Mouse (Mus musculus) midbrain, embryonic 15.5 days (tissue): ENCODE results near the gene Oser1. TPM values are rescaled to one million over a fixed set of nuclear protein-coding genes. Genes with fewer than 3 reads are reported as not detected.
A peak's percentile ranks its signal among the peaks of the same experiment; 100 is the strongest.

Experiments
- ATAC-seq: fragments of 200-750 bp; cut with Nextera tagmentation; replicated peaks from 2 replicates; pipeline ENCODE4 v1.8.0; 2017; ENCODE audit warnings: moderate TSS enrichment
- H3K27ac ChIP-seq: fragments of 300-500 bp; sonication (generic); 2 replicates; pipeline ENCODE4 v1.5.1; 2015; ENCODE audit warnings: mild to moderate bottlenecking, inconsistent platforms
- H3K27me3 ChIP-seq: fragments of 300-500 bp; sonication (generic); replicated peaks from 2 replicates; pipeline ENCODE4 v1.6.1; 2015; ENCODE audit warnings: inconsistent platforms
- H3K36me3 ChIP-seq: fragments of 300-500 bp; sonication (generic); replicated peaks from 2 replicates; pipeline ENCODE4 v1.6.1; 2015; ENCODE audit warnings: inconsistent platforms
- H3K4me1 ChIP-seq: fragments of 300-500 bp; sonication (generic); 2 replicates; pipeline ENCODE4 v1.6.1; 2015; ENCODE audit warnings: inconsistent platforms
- H3K4me2 ChIP-seq: fragments of 300-500 bp; sonication (generic); 2 replicates; pipeline ENCODE4 v1.6.1; 2015; ENCODE audit warnings: inconsistent platforms, mild to moderate bottlenecking, moderate library complexity
- H3K4me3 ChIP-seq: fragments of 300-500 bp; sonication (generic); 2 replicates; pipeline ENCODE4 v1.5.1; 2015; ENCODE audit warnings: mild to moderate bottlenecking, inconsistent platforms
- H3K9ac ChIP-seq: fragments of 300-500 bp; sonication (generic); 2 replicates; pipeline ENCODE4 v1.6.1; 2015; ENCODE audit warnings: mild to moderate bottlenecking, inconsistent platforms
- H3K9me3 ChIP-seq: fragments of 300-500 bp; sonication (generic); 2 replicates; pipeline ENCODE4 v1.6.1; 2016; ENCODE audit warnings: inconsistent platforms
- WGBS: fragments of 180-500 bp; shearing (Covaris S2); methylation state at CpG from one replicate; pipeline ENCODE4 v1.1.7; 2015; ENCODE audit warnings: mixed read lengths; 5-methylcytosine and 5-hydroxymethylcytosine counted together
- polyA plus RNA-seq: library from polyadenylated mRNA; unstranded; fragments of >200 nt; fragmentation: Nextera tagmentation; extraction: Ambion mirVana; gene quantifications from 2 replicates; pipeline ENCODE4 v1.2.1, GENCODE M21; 2015

Oser1 gene
- polyA plus RNA-seq, 1 experiment from 2014 or later: 73.1 TPM

DNA sequence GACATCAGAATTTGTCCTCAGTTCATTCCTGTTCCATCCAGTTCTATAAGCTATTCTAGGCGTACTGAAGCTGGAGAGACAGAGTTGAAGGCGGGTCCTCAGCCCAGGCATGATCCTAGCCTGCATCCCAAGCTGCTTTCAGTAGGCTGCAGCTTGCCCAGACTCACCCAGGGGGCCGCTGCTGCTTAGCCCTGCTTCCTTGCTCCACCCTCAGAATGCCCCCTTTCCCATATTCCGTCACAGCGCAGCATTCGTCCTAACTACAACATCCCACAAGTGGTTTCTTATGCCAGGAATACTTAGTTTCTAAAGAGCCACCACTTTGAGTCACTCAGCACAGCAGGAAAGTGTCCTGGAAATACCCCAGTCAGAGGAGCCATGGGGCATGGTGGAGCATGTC, 29.5 kb downstream of the Oser1 start:
- ATAC-seq: no peak
- no peaks in the 10 kb centered on the region for H3K36me3 ChIP-seq
- H3K4me1 ChIP-seq: no peaks in the 10 kb centered on the region
- no peaks in the 10 kb centered on the region for H3K27me3 ChIP-seq
- no peak overlapping the region for H3K4me2 ChIP-seq
- WGBS: 72% methylated on average over 6 of the region's 6 CpGs
- no peak overlapping the region for H3K4me3 ChIP-seq
- H3K27ac ChIP-seq: no peak overlapping the region
- no peaks in the 10 kb centered on the region for H3K9me3 ChIP-seq
- no peak overlapping the region for H3K9ac ChIP-seq

DNA sequence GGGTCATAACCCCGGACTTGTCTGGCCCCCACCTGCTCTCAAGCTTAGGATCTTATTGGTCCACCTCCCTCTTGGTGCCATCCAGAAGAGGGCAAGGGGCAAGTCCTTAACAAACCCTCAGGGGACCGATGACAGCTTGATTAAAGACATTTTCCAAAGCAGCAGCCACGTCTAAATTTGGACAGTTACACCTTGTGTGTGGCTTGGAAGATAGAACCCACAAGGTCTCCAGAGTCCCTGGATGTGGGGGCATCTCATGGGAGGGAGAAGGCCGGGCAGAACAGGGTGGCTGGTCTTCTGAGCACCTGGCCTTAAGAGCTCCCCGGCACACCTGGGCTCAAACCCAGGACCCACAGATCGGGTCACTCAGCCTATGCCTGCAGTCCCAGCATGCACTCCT, 30.5 kb downstream of the Oser1 start:
- WGBS: 66% methylated on average over 6 of the region's 6 CpGs
- no peak overlapping the region for H3K27ac ChIP-seq
- H3K4me3 ChIP-seq: no peak overlapping the region
- H3K36me3 ChIP-seq: no peaks in the 10 kb centered on the region
- H3K27me3 ChIP-seq: no peaks in the 10 kb centered on the region
- no peaks in the 10 kb centered on the region for H3K9me3 ChIP-seq
- ATAC-seq: no peak
- no peak overlapping the region for H3K4me2 ChIP-seq
- H3K4me1 ChIP-seq: no peaks in the 10 kb centered on the region
- H3K9ac ChIP-seq: no peak overlapping the region

GRCm38 (mm10) chr2:163393241-163393640, 31.3 kb downstream of the Oser1 start:
- Histone ChIP-seq H3K27me3 (no peaks in the 10 kb centered on the region), H3K4me2 (no peak overlapping the region), H3K27ac (no peak overlapping the region), H3K4me1 (no peaks in the 10 kb centered on the region), H3K4me3 (no peak overlapping the region), H3K9me3 (no peaks in the 10 kb centered on the region), H3K9ac (no peak overlapping the region), H3K36me3 (no peaks in the 10 kb centered on the region)
- WGBS: 90% methylated on average over 10 of the region's 10 CpGs
- no peak for ATAC-seq

DNA sequence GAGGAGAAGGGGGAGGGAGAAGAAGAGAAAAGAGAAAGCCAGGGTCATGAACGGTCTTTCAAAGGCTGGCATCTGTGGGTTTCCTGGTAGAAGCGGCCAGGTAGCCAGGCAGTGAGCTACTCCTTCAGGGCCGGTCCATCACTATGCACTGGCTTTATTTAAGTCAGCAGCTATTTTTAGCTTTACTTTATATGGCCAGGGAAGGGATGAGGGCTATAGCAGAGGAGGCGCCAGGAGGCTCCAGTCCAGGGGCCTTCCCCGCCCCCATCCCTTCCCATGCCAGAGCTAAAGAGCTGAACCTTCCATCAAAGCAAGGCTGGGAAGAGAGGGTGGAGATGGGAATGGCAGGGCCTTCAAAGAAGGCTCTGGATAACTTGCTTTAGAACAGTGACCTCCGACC, 32.1 kb downstream of the Oser1 start:
- H3K9me3 ChIP-seq: no peaks in the 10 kb centered on the region
- whole genome bisulfite sequencing: 81% methylated on average over 6 of the region's 6 CpGs
- H3K9ac ChIP-seq: no peak overlapping the region
- no peak overlapping the region for H3K4me3 ChIP-seq
- H3K36me3 ChIP-seq: no peaks in the 10 kb centered on the region
- no peaks in the 10 kb centered on the region for H3K4me1 ChIP-seq
- H3K27ac ChIP-seq: no peak overlapping the region
- no peak for ATAC-seq
- no peak overlapping the region for H3K4me2 ChIP-seq
- no peaks in the 10 kb centered on the region for H3K27me3 ChIP-seq

GRCm38 (mm10) chr2:163386423-163387190, 37.9 kb downstream of the Oser1 start:
- Histone ChIP-seq H3K4me3 (no peak overlapping the region), H3K27me3 (no peaks in the 10 kb centered on the region), H3K36me3 (no peaks in the 10 kb centered on the region), H3K4me1 (no peaks in the 10 kb centered on the region), H3K4me2 (no peak overlapping the region), H3K9me3 (no peaks in the 10 kb centered on the region), H3K9ac (no peak overlapping the region), H3K27ac (no peak overlapping the region)
- 84% methylated on average over 15 of the region's 15 CpGs for WGBS
- ATAC-seq: no peak

GRCm38 (mm10) chr2:163385126-163385525, 39.4 kb downstream of the Oser1 start:
- H3K4me2 ChIP-seq: no peak overlapping the region
- WGBS: 88% methylated on average over 6 of the region's 6 CpGs
- ATAC-seq: no peak
- H3K4me1 ChIP-seq: no peaks in the 10 kb centered on the region
- no peak overlapping the region for H3K9ac ChIP-seq
- H3K4me3 ChIP-seq: no peak overlapping the region
- H3K27me3 ChIP-seq: no peaks in the 10 kb centered on the region
- no peak overlapping the region for H3K27ac ChIP-seq
- no peaks in the 10 kb centered on the region for H3K9me3 ChIP-seq
- no peaks in the 10 kb centered on the region for H3K36me3 ChIP-seq

- 82% methylated on average over 8 of the region's 8 CpGs for WGBS
- H3K36me3 ChIP-seq: no peaks in the 10 kb centered on the region
Measured at GRCm38 (mm10) chr2:163381246-163381645, 43.3 kb downstream of the Oser1 start.

GRCm38 (mm10) chr2:163379366-163379765, 45.1 kb downstream of the Oser1 start:
- H3K9me3 ChIP-seq: no peaks in the 10 kb centered on the region
- no peak overlapping the region for H3K9ac ChIP-seq
- 81% methylated on average over 5 of the region's 5 CpGs for WGBS
- no peak overlapping the region for H3K4me2 ChIP-seq
- no peaks in the 10 kb centered on the region for H3K4me1 ChIP-seq
- H3K27ac ChIP-seq: no peak overlapping the region
- H3K27me3 ChIP-seq: peaks cover 26% of the 10 kb centered on the region
- H3K4me3 ChIP-seq: no peak overlapping the region
- no peaks in the 10 kb centered on the region for H3K36me3 ChIP-seq
- no peak for ATAC-seq

More at GRCm38 (mm10) chr2:163381246-163381645, 43.3 kb downstream of the Oser1 start:
- Histone ChIP-seq H3K27ac (no peak overlapping the region), H3K27me3 (peaks cover 7% of the 10 kb centered on the region), H3K9ac (no peak overlapping the region), H3K4me2 (no peak overlapping the region), H3K4me3 (no peak overlapping the region), H3K4me1 (no peaks in the 10 kb centered on the region), H3K9me3 (no peaks in the 10 kb centered on the region)
- no peak for ATAC-seq

GRCm38 (mm10) chr2:163376082-163376481, 48.4 kb downstream of the Oser1 start:
- no peaks in the 10 kb centered on the region for H3K9me3 ChIP-seq
- peak overlapping the region; percentile 33 for H3K4me2 ChIP-seq
- H3K9ac ChIP-seq: no peak overlapping the region
- no peak overlapping the region for H3K27ac ChIP-seq
- no peaks in the 10 kb centered on the region for H3K4me1 ChIP-seq
- WGBS: 37% methylated on average over 32 of the region's 33 CpGs
- no peak for ATAC-seq
- H3K27me3 ChIP-seq: peaks cover 29% of the 10 kb centered on the region
- no peak overlapping the region for H3K4me3 ChIP-seq
- H3K36me3 ChIP-seq: no peaks in the 10 kb centered on the region

- Histone ChIP-seq H3K27ac (no peak overlapping the region), H3K9ac (no peak overlapping the region), H3K9me3 (no peaks in the 10 kb centered on the region), H3K36me3 (no peaks in the 10 kb centered on the region), H3K4me1 (no peaks in the 10 kb centered on the region), H3K4me3 (no peak overlapping the region), H3K4me2 (peak overlapping the region; percentile 33), H3K27me3 (peaks cover 29% of the 10 kb centered on the region)
- WGBS: 40% methylated on average over 35 of the region's 35 CpGs
- ATAC-seq: no peak
Measured at GRCm38 (mm10) chr2:163375468-163375867, 49.0 kb downstream of the Oser1 start.

- no peak for ATAC-seq
- WGBS: 85% methylated on average over 1 of the region's 1 CpGs
Measured at GRCm38 (mm10) chr2:163372627-163373026, 51.9 kb downstream of the Oser1 start.

DNA sequence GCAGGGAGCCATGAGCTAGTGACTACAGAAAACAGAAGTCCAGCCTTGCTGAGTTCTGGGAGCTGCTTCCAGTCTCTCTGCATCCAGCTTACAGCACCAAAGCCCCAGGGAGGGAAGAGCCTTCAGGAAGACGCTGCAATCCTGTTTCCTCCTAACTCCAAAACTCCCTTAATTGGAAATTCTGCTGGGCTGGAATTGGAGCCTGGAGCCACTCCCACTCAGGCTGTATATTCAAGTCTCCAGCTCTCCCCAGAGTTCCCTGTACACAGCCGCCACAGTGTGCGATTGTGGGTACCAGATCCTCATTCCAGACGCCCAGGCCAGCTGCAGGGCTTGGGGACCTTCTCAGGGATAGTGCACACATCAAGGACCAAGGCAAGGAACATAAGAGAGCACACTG, 54.3 kb downstream of the Oser1 start:
- ATAC-seq: no peak
- no peak overlapping the region for H3K27ac ChIP-seq
- H3K9me3 ChIP-seq: no peaks in the 10 kb centered on the region
- H3K4me2 ChIP-seq: no peak overlapping the region
- peaks cover 11% of the 10 kb centered on the region for H3K27me3 ChIP-seq
- H3K9ac ChIP-seq: no peak overlapping the region
- WGBS: 51% methylated on average over 4 of the region's 4 CpGs
- no peaks in the 10 kb centered on the region for H3K36me3 ChIP-seq
- no peaks in the 10 kb centered on the region for H3K4me1 ChIP-seq
- no peak overlapping the region for H3K4me3 ChIP-seq

More at GRCm38 (mm10) chr2:163372627-163373026, 51.9 kb downstream of the Oser1 start:
- no peak overlapping the region for H3K4me2 ChIP-seq
- H3K27ac ChIP-seq: no peak overlapping the region
- H3K27me3 ChIP-seq: peaks cover 29% of the 10 kb centered on the region
- H3K9me3 ChIP-seq: no peaks in the 10 kb centered on the region
- H3K9ac ChIP-seq: no peak overlapping the region
- no peak overlapping the region for H3K4me3 ChIP-seq
- H3K36me3 ChIP-seq: no peaks in the 10 kb centered on the region
- no peaks in the 10 kb centered on the region for H3K4me1 ChIP-seq
